Mouse (Mus musculus) liver, embryonic 12.5 days (tissue): Measurements from ENCODE around the gene Tmco4. TPM values are rescaled to one million over a fixed set of nuclear protein-coding genes. Genes with fewer than 3 reads are reported as not detected.

Experiments
- ATAC-seq: fragments of 200-750 bp; cut with Nextera tagmentation; 2 replicates; pipeline ENCODE4 v1.8.0; 2017; ENCODE audit warnings: moderate number of reproducible peaks, mild to moderate bottlenecking, moderate library complexity
- H3K27ac ChIP-seq: fragments of 300-500 bp; sonication (generic); 2 replicates; pipeline ENCODE4 v1.5.1; 2016; ENCODE audit warnings: mild to moderate bottlenecking
- H3K27me3 ChIP-seq: fragments of 300-500 bp; sonication (generic); replicated peaks from 2 replicates; pipeline ENCODE4 v1.6.1; 2016; ENCODE audit warnings: mild to moderate bottlenecking, moderate library complexity
- H3K36me3 ChIP-seq: fragments of 300-500 bp; sonication (generic); 2 replicates; pipeline ENCODE4 v1.6.1; 2016; ENCODE audit warnings: mild to moderate bottlenecking, moderate library complexity
- H3K4me1 ChIP-seq: fragments of 300-500 bp; sonication (generic); 2 replicates; pipeline ENCODE4 v1.6.1; 2016
- H3K4me2 ChIP-seq: fragments of 300-500 bp; sonication (generic); 2 replicates; pipeline ENCODE4 v1.6.1; 2016; ENCODE audit warnings: mild to moderate bottlenecking, moderate library complexity
- H3K4me3 ChIP-seq: fragments of 300-500 bp; sonication (generic); 2 replicates; pipeline ENCODE4 v1.5.1; 2016; ENCODE audit warnings: mild to moderate bottlenecking, moderate library complexity
- H3K9ac ChIP-seq: fragments of 300-500 bp; sonication (generic); 2 replicates; pipeline ENCODE4 v1.6.1; 2016; ENCODE audit warnings: mild to moderate bottlenecking, moderate library complexity
- H3K9me3 ChIP-seq: fragments of 300-500 bp; sonication (generic); replicated peaks from 2 replicates; pipeline ENCODE4 v1.6.1; 2016; ENCODE audit warnings: mild to moderate bottlenecking, moderate library complexity
- WGBS: fragments of 180-500 bp; shearing (Covaris S2); methylation state at CpG from one replicate; pipeline ENCODE4 v1.1.7; 2016; ENCODE audit not compliant: insufficient replicate concordance; 5-methylcytosine and 5-hydroxymethylcytosine counted together
- polyA plus RNA-seq: library from polyadenylated mRNA; unstranded; fragments of >200 nt; fragmentation: Nextera tagmentation; extraction: Ambion mirVana; gene quantifications from 2 replicates; pipeline ENCODE4 v1.2.1, GENCODE M21; 2016

Tmco4 gene
- polyA plus RNA-seq, 1 experiment from 2014 or later, result 2.5 TPM

DNA sequence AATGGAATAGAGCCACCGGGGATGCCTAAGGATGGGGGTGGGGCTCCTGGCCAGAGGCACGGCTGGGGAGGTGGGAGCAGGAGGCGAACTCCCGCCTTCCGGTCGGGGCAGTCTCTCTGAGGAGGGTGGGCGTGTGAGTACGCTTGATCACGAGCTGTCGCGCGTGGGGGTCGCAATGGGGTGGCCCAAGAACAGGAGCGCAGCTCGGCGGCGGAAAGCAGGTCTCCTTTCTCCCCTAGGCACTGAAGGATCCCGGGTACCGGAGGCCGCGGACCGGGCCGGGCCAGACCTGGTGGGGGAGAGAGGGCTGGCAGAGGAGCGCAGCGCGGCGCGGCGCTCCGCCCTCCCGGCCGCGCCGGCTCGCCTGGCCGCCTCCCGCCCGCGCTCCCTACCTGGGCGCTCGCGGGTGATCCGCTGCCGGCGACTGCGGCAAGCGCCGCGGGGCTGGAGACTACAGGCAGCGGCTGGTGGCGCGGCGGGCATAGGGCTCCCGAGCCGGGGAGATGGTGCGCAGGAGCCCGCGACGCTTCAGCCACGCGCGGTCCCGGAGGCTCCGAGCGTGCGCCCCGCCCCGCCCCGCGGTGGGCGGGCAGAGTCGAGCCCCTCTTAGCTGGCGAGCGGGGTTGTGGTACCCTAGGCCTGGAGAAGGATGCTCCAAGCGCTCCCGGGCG, 102.5 kb downstream of the Tmco4 start, which contains the start of gene Htr6:
TSS of gene Htr6 (minus strand) at position 530 of the 671 bp plus-strand sequence.
- Histone ChIP-seq H3K4me2 (peak within 1 kb of the TSS; percentile 61), H3K36me3 (no peaks in the 10 kb centered on the region), H3K9ac (no peak within 1 kb of the TSS), H3K27ac (no peak within 1 kb of the TSS), H3K27me3 (peaks cover 78% of the 10 kb centered on the region), H3K9me3 (no peaks in the 10 kb centered on the region), H3K4me3 (peak within 1 kb of the TSS; percentile 44), H3K4me1 (peaks cover 8% of the 10 kb centered on the region; the same call in 1 of the 2 replicates)
- WGBS, result 3% methylated on average over 62 of the region's 77 CpGs
- ATAC-seq, result no peak

DNA sequence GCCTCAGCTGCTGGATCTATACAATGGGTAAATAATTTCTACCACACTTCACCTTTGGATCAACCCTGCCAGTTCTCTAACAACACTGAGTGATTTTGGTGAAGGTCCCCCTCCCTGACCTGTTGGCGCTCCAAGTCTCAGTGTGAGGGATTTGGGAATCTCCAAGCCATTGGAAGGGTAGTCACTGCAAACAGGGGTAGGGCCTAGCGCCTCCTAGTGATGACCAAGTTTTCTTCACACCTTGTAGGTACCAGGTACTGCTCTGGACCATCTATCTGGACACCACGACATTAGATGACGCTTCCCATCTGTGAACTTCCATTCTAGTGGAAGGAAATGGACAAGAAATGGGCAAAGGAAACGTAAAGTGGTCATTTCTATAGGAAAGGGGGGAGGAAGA, 103.2 kb downstream of the Tmco4 start:
- Histone ChIP-seq H3K4me2 (peak overlapping the region; percentile 61; the same call in 1 of the 2 replicates), H3K4me3 (peak overlapping the region; percentile 44; the same call in 1 of the 2 replicates), H3K9me3 (no peaks in the 10 kb centered on the region), H3K27ac (no peak overlapping the region), H3K27me3 (peaks cover 76% of the 10 kb centered on the region), H3K9ac (no peak overlapping the region), H3K4me1 (peaks cover 8% of the 10 kb centered on the region; the same call in 1 of the 2 replicates), H3K36me3 (no peaks in the 10 kb centered on the region)
- no peak for ATAC-seq
- WGBS, result 11% methylated on average over 5 of the region's 5 CpGs

DNA sequence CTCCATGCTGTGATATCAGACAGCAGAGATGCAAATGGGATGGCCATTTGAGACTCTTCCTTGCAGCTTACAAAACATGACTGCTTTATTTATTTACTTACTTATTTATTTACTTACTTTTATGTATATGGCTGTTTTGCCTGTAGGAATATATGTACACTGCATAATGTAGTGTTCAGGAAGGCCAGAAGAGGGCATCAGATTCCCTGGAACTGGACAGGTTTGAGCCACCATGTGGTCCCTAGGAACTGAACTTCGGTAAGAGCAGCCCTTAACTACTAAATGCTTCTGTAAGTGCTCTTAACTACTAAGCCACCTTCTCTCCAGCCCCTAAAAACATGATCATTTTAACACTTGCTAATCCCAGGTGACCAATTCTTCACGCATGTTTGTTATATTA, 105.6 kb downstream of the Tmco4 start:
- Histone ChIP-seq H3K9ac (no peak overlapping the region), H3K27me3 (peaks cover 75% of the 10 kb centered on the region), H3K4me3 (no peak overlapping the region), H3K4me1 (peaks cover 8% of the 10 kb centered on the region; the same call in 1 of the 2 replicates), H3K4me2 (no peak overlapping the region), H3K36me3 (no peaks in the 10 kb centered on the region), H3K27ac (no peak overlapping the region), H3K9me3 (no peaks in the 10 kb centered on the region)
- WGBS, result 44% methylated on average over 2 of the region's 2 CpGs
- no peak for ATAC-seq

DNA sequence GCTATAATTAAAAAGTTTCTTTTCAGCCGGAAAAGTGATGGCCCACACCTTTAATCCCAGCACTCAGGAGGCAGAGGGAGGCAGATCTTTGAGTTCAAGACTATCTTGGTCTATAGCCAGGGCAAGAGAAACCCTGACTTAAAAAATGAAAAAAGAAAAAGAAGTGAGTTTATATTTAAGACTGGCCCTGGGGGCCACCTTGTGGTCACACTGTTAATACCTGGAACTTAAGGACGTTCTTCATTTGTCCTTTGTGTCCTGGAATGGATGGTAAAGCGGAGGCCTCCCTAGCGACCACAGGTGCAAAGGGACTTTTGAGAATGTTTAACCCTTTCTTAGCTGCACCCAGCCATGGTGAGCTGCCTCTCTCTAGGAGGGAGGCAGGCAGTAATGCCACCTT, 106.0 kb downstream of the Tmco4 start:
- Histone ChIP-seq H3K4me2 (no peak overlapping the region), H3K9ac (no peak overlapping the region), H3K9me3 (no peaks in the 10 kb centered on the region), H3K4me1 (peaks cover 8% of the 10 kb centered on the region; the same call in 1 of the 2 replicates), H3K27me3 (peaks cover 75% of the 10 kb centered on the region), H3K4me3 (no peak overlapping the region), H3K36me3 (no peaks in the 10 kb centered on the region), H3K27ac (no peak overlapping the region)
- no peak for ATAC-seq
- WGBS, result 18% methylated on average over 4 of the region's 4 CpGs

DNA sequence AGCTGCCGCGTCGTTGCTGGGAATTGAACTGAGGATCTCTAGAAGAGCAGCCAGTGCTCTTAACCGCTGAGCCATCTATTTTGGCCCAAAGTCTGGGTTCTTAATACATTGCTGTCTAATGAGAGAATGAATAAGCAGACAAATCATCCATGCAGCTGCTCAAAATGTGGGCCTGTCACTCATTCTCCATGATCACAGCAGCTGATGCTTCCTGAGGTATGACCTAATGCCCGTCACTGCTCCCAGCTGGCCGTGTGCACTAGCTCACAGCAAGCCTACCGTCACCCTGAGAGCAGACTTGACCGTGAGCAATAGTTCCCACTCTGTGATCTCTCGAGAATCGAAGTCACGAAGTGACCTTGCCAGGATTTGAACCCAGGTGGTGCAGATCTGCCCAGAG, 106.8 kb downstream of the Tmco4 start:
- H3K36me3 ChIP-seq, result no peaks in the 10 kb centered on the region
- 67% methylated on average over 11 of the region's 11 CpGs for WGBS
- H3K27me3 ChIP-seq, result peaks cover 75% of the 10 kb centered on the region
- no peak overlapping the region for H3K4me3 ChIP-seq
- H3K27ac ChIP-seq, result no peak overlapping the region
- no peaks in the 10 kb centered on the region for H3K9me3 ChIP-seq
- ATAC-seq, result no peak
- H3K4me2 ChIP-seq, result no peak overlapping the region
- peaks cover 6% of the 10 kb centered on the region; the same call in 1 of the 2 replicates for H3K4me1 ChIP-seq
- H3K9ac ChIP-seq, result no peak overlapping the region

DNA sequence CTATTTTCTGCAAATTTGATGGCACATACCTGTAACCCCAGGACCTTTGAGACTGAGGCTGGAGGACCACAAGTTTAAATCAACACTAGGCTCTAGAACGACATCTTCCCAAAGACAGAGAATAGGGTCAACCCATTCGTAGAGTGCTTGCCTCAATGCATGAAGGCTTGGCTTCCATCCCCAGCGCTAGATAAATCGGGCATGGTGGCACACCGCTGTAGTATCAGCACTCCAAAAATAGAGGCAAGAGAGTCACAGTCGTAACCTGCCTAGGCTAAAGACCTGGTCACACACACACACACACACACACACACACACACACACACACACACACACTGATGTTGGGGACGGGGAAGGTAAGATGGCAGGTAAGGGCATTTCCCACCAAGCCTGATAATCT, 107.6 kb downstream of the Tmco4 start:
- Histone ChIP-seq H3K9ac (no peak overlapping the region), H3K27ac (no peak overlapping the region), H3K9me3 (no peaks in the 10 kb centered on the region), H3K4me3 (no peak overlapping the region), H3K36me3 (no peaks in the 10 kb centered on the region), H3K4me1 (0 out of 2 replicates have a peak, but pooled peaks cover 3% of the 10 kb centered on the region), H3K27me3 (peaks cover 75% of the 10 kb centered on the region), H3K4me2 (no peak overlapping the region)
- no peak for ATAC-seq
- WGBS, result 75% methylated on average over 7 of the region's 7 CpGs

DNA sequence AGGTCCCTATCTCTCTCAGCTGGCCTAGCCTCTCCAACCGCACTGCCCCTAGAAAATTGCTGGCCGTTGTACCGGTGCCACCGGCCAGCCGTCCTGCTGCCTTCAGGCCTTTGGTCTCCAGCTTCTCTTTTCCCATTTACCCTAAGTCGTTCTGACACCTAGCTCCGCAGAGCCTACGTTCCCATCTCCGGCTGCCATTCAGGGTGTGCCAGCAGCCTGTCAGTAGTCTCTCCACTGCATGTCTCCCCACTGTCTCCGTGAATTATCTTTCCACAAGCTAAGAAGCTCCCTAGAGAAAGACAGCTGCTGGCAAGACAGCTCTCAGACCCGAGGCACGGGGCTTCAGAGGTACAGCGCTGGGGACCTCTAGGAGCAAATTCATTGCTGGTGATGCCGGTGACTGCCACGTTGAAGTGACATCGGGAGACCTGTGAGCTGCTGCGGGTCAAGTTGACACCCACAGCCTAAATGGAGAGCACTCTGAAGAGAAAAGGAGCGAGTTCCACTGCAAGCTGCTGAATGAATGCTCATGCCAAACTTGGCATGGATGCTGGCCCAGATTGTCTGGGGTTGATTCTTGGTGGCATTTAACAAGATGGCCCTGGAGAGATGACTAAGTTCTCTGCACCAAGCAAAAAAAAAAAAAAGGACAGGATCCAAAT, 108.7 kb downstream of the Tmco4 start:
- ATAC-seq, result no peak
- WGBS, result 67% methylated on average over 18 of the region's 18 CpGs

DNA sequence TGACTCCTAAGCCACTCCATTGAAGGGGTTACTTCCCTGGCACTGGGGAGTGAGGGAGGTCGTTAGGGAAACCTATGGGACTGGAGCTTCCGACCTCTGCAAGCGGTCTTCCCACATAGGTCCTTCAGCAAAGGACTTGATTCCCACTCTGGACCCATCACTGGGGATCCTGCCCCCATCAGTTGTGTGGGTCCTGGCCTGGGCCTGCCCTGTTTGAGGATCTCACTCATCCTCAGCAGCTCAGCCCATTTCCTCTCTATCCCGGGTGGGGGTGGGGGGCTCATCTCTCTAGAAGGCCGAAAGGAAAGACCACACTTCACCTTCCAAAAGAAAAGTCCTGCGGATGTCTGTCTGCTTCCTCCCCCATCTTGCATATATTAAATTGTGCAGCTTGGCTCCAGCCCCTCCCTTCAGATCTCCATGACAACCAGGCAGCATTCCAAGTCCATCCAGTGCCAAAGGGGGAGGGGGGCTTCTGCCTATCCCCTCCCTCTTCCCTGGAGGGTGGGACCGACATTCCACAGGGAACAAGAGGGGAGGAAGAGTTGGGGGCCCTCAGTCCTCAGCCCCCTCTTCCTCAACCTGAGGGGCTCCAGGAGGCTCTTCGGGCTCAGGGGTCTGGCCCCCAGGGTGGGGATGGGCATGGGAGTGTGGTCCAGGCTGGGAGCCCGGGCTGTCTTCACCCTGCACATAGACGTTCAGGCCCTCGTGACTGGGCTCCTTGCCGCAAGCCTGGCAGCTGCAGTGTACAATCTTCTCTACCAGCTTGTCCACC, 110.3 kb downstream of the Tmco4 start:
- Histone ChIP-seq H3K27me3 (peaks cover 71% of the 10 kb centered on the region), H3K36me3 (no peaks in the 10 kb centered on the region), H3K9ac (no peak overlapping the region), H3K27ac (no peak overlapping the region), H3K4me1 (no peaks in the 10 kb centered on the region), H3K9me3 (no peaks in the 10 kb centered on the region), H3K4me3 (no peak overlapping the region), H3K4me2 (no peak overlapping the region)
- ATAC-seq, result no peak
- 43% methylated on average over 12 of the region's 12 CpGs for WGBS

More for the DNA sequence above, 108.7 kb downstream of the Tmco4 start:
- H3K4me2 ChIP-seq, result no peak overlapping the region
- no peaks in the 10 kb centered on the region for H3K9me3 ChIP-seq
- H3K36me3 ChIP-seq, result no peaks in the 10 kb centered on the region
- H3K4me3 ChIP-seq, result no peak overlapping the region
- H3K9ac ChIP-seq, result no peak overlapping the region
- H3K4me1 ChIP-seq, result no peaks in the 10 kb centered on the region
- H3K27me3 ChIP-seq, result peaks cover 71% of the 10 kb centered on the region
- no peak overlapping the region for H3K27ac ChIP-seq

DNA sequence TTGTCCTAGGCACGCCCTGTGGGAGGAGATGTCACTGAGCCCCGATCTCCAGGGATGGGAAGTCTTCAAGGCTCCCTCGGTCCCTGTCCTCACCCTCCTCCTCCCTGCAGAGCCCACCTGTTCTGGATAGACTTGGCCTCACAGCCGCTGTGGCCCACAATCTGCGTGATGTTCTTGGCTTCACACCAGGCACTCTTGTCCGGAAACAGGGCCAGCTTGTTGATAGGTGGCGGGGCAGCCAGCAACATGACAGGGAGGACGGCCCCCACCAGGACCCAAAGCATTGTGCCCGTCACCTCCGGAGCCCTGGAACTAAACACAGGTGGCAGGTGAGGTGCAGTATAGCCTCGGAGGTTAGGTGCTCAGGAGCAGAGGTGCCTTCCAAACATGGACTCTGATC, 112.6 kb downstream of the Tmco4 start:
- no peak for ATAC-seq
- Histone ChIP-seq H3K27ac (no peak overlapping the region), H3K4me3 (no peak overlapping the region), H3K9me3 (no peaks in the 10 kb centered on the region), H3K36me3 (no peaks in the 10 kb centered on the region), H3K4me2 (no peak overlapping the region), H3K9ac (no peak overlapping the region), H3K4me1 (no peaks in the 10 kb centered on the region), H3K27me3 (peaks cover 91% of the 10 kb centered on the region)
- WGBS, result 52% methylated on average over 11 of the region's 11 CpGs

DNA sequence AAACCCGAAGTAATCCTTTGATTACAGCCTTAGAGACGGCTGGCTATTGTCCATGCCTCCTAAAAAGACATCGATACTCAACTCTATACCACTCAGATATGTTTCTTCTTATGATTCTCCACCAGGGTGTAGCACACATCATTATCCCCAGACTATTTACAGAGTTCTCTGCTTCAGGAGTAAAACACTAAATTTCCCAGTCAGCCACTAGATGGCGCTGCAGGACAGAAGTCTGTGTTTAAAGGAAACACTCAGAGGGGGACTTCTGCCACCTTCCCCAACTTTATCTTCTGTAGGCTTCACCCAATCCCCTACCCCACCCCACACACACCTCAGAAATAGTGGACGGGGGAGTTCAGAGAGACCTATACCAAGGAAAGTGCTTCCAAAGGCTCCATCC, 113.3 kb downstream of the Tmco4 start:
- Histone ChIP-seq H3K36me3 (no peaks in the 10 kb centered on the region), H3K27me3 (peaks cover 94% of the 10 kb centered on the region), H3K9ac (no peak overlapping the region), H3K4me1 (no peaks in the 10 kb centered on the region), H3K9me3 (no peaks in the 10 kb centered on the region), H3K4me2 (no peak overlapping the region), H3K4me3 (no peak overlapping the region), H3K27ac (no peak overlapping the region)
- no peak for ATAC-seq
- 10% methylated on average over 5 of the region's 5 CpGs for WGBS

DNA sequence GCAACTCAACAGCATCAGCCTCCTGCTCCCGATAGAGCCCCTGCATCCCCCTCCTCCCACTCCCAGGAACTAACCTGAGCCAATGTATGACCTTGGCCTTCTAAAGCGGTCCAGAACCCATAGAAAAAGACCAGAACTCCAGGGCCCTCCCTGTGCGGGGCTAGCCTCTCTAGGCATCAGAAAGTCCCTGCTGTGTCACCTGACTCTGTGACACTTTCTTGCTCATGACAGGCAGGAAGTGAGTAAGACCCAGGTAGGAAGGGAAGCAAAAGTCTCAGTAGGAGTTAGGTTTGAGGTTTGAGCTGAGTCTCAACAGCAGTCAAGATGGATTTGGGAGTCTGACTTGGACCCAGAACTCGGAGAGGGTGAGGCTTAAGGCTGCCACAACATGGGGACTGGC, 114.3 kb downstream of the Tmco4 start:
- no peaks in the 10 kb centered on the region for H3K36me3 ChIP-seq
- no peaks in the 10 kb centered on the region for H3K4me1 ChIP-seq
- no peak overlapping the region for H3K9ac ChIP-seq
- peaks cover 96% of the 10 kb centered on the region for H3K27me3 ChIP-seq
- H3K9me3 ChIP-seq, result no peaks in the 10 kb centered on the region
- WGBS, result 41% methylated on average over 4 of the region's 4 CpGs
- no peak overlapping the region for H3K4me2 ChIP-seq
- H3K27ac ChIP-seq, result no peak overlapping the region
- H3K4me3 ChIP-seq, result no peak overlapping the region
- ATAC-seq, result no peak
